Mouse (Mus musculus): ENCODE measurements around the gene Tmem98.

The Tmem98 gene

GRCm38 (mm10) chr11:80791677-80792432, 18.1 kb upstream of the Tmem98 start:
- DNase-seq, result no peak

GRCm38 (mm10) chr11:80793386-80793785, 16.6 kb upstream of the Tmem98 start:
- no peak for DNase-seq

- DNase-seq, result no peak
These were observed 15.7 kb upstream of the Tmem98 start for GRCm38 (mm10) chr11:80794290-80794689.

GRCm38 (mm10) chr11:80795431-80795830, 14.5 kb upstream of the Tmem98 start:
- no peak for DNase-seq

GRCm38 (mm10) chr11:80799979-80800378, 10.0 kb upstream of the Tmem98 start:
- DNase-seq, result no peak

- no peak for DNase-seq
These were observed 7.3 kb upstream of the Tmem98 start for GRCm38 (mm10) chr11:80802706-80803105.

GRCm38 (mm10) chr11:80808551-80809070, 1.4 kb upstream of the Tmem98 start:
- no peak for DNase-seq

GRCm38 (mm10) chr11:80809666-80809992, 346 bp upstream of the Tmem98 start:
- no peak for DNase-seq

- DNase-seq, result no peak
These were observed 1.2 kb downstream of the Tmem98 start for GRCm38 (mm10) chr11:80811156-80811555.

GRCm38 (mm10) chr11:80815354-80815753, 5.4 kb downstream of the Tmem98 start:
- no peak for DNase-seq

GRCm38 (mm10) chr11:80818060-80818697, 8.2 kb downstream of the Tmem98 start:
- peak; percentile 65 for DNase-seq

GRCm38 (mm10) chr11:80820085-80820484, 10.1 kb downstream of the Tmem98 start:
- DNase-seq, result no peak

- peak; percentile 54 for DNase-seq
These were observed 11.3 kb downstream of the Tmem98 start for GRCm38 (mm10) chr11:80821296-80821695.

- DNase-seq, result no peak
These were observed 11.8 kb downstream of the Tmem98 start for GRCm38 (mm10) chr11:80821794-80822193.

- DNase-seq, result no peak
These were observed 25.4 kb downstream of the Tmem98 start for GRCm38 (mm10) chr11:80835395-80835794.

GRCm38 (mm10) chr11:80835841-80836240, 25.9 kb downstream of the Tmem98 start:
- no peak for DNase-seq

GRCm38 (mm10) chr11:80838724-80839123, 28.7 kb downstream of the Tmem98 start:
- no peak for DNase-seq

GRCm38 (mm10) chr11:80843435-80843834, 33.5 kb downstream of the Tmem98 start:
- DNase-seq, result no peak

- DNase-seq, result no peak
These were observed 35.5 kb downstream of the Tmem98 start for GRCm38 (mm10) chr11:80845486-80845885.

- no peak for DNase-seq
These were observed 36.1 kb downstream of the Tmem98 start for GRCm38 (mm10) chr11:80846115-80846514.

GRCm38 (mm10) chr11:80848131-80848530, 38.2 kb downstream of the Tmem98 start:
- no peak for DNase-seq

- no peak for DNase-seq
These were observed 41.9 kb downstream of the Tmem98 start for GRCm38 (mm10) chr11:80851859-80852258.

GRCm38 (mm10) chr11:80853014-80853413, 43.0 kb downstream of the Tmem98 start:
- no peak for DNase-seq

- DNase-seq, result no peak
These were observed 44.5 kb downstream of the Tmem98 start for GRCm38 (mm10) chr11:80854430-80854829.
